Mouse (Mus musculus): ENCODE data around the gene Itga9. TPM values are rescaled to one million over a fixed set of nuclear protein-coding genes. Genes with fewer than 3 reads are reported as not detected.

Itga9 gene
- polyA plus RNA-seq, 1 experiment: not detected

DNA sequence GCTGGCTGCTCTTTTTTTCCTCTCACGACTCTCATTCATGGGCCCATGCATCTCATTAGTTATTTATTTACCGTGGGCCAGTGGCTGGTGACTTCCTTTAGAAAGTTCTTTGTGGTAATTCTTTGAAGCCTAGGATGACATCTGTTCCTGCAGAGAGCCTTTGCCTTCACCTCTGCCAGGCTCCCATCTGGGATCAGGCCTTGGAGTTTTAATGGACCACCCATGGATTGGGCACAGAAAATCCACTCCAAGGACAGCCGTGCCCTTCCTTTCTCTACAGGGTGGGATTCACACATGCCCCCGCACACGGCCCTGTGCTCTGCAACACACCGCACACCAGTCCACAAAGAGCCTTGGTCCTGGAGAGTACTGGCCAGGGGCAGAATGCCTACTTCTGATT is 295.4 kb downstream of the Itga9 start:
- H3K4me3 ChIP-seq (ENCODE audit: insufficient read depth, poor library complexity, severe bottlenecking): no peak overlapping the region
- no peaks in the 10 kb centered on the region for H3K79me3 ChIP-seq (ENCODE audit: low read depth)
- H3ac ChIP-seq (ENCODE audit: control insufficient read depth, insufficient read length, low read depth): no peak overlapping the region
- TF ChIP-seq MYOG (IDR thresholded peaks at IDR 0.05; ENCODE audit: control insufficient read depth, extremely low read depth, insufficient read length) (no peak), USF1 (IDR thresholded peaks at IDR 0.05; ENCODE audit: low read depth) (no peak), FOSL1 (IDR thresholded peaks at IDR 0.05; ENCODE audit: insufficient read depth, low read length, poor library complexity, severe bottlenecking) (no peak), MYOD1 (IDR thresholded peaks at IDR 0.05; ENCODE audit: control insufficient read depth, insufficient read length, low read depth) (no peak), CTCF (IDR thresholded peaks at IDR 0.05; ENCODE audit: control insufficient read depth, insufficient read depth, insufficient read length) (no peak), CEBPB (IDR thresholded peaks at IDR 0.05; ENCODE audit: low read depth) (no peak), MAX (IDR thresholded peaks at IDR 0.05) (no peak)
- H3K27me3 ChIP-seq (ENCODE audit: control insufficient read depth, insufficient read depth, insufficient read length): peaks cover 41% of the 10 kb centered on the region
- H3K36me3 ChIP-seq (ENCODE audit: control insufficient read depth, insufficient read depth): no peaks in the 10 kb centered on the region
- no peaks in the 10 kb centered on the region for H3K79me2 ChIP-seq (ENCODE audit: control insufficient read depth, insufficient read depth)

DNA sequence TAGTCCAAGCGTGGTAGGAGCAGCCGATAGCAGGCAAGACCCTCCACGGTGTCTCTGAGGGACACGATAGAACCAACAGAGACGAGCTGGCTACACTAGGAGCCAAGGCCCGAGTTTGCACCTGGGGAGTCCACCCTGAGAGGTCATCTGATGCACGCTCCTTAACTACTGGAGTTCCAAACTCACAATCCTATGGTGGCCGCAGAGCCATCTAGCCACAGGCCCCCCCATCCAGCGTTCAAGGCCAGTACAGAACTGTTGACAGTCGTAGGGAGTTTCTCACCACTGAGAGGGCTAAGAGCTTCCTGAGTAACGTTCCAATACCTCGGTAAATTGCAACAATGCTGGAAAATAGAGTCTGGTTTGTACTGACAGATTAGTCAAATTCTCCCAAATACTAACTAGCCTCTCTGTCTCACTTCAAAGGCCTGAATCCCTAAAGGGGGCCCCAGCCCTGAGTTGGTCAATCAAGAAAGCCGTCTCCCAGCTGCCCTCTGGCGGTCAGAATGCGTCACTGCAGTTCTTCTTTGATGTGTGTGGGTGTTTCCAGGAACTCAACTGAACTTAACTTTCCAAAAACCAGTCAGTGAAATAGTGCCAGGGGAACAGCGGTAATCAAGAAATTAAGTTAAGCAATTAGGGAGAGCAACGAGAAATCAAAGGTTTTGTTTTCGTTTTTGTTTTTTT is 301.6 kb downstream of the Itga9 start:
- H3K79me2 ChIP-seq (ENCODE audit: control insufficient read depth, insufficient read depth): no peaks in the 10 kb centered on the region
- no peaks in the 10 kb centered on the region for H3K36me3 ChIP-seq (ENCODE audit: control insufficient read depth, insufficient read depth)
- TF ChIP-seq CTCF (IDR thresholded peaks at IDR 0.05; ENCODE audit: control insufficient read depth, insufficient read depth, insufficient read length): no peak
- TF ChIP-seq USF1 (IDR thresholded peaks at IDR 0.05; ENCODE audit: low read depth): no peak
- no peak for TF ChIP-seq MYOG (IDR thresholded peaks at IDR 0.05; ENCODE audit: control insufficient read depth, extremely low read depth, insufficient read length)
- no peak for TF ChIP-seq CEBPB (IDR thresholded peaks at IDR 0.05; ENCODE audit: low read depth)
- TF ChIP-seq MAX (IDR thresholded peaks at IDR 0.05): no peak
- no peak for TF ChIP-seq FOSL1 (IDR thresholded peaks at IDR 0.05; ENCODE audit: insufficient read depth, low read length, poor library complexity, severe bottlenecking)
- no peak for TF ChIP-seq MYOD1 (IDR thresholded peaks at IDR 0.05; ENCODE audit: control insufficient read depth, insufficient read length, low read depth)
- H3ac ChIP-seq (ENCODE audit: control insufficient read depth, insufficient read length, low read depth): no peak overlapping the region
- peaks cover 22% of the 10 kb centered on the region for H3K27me3 ChIP-seq (ENCODE audit: control insufficient read depth, insufficient read depth, insufficient read length)
- no peaks in the 10 kb centered on the region for H3K79me3 ChIP-seq (ENCODE audit: low read depth)
- no peak overlapping the region for H3K4me3 ChIP-seq (ENCODE audit: insufficient read depth, poor library complexity, severe bottlenecking)

DNA sequence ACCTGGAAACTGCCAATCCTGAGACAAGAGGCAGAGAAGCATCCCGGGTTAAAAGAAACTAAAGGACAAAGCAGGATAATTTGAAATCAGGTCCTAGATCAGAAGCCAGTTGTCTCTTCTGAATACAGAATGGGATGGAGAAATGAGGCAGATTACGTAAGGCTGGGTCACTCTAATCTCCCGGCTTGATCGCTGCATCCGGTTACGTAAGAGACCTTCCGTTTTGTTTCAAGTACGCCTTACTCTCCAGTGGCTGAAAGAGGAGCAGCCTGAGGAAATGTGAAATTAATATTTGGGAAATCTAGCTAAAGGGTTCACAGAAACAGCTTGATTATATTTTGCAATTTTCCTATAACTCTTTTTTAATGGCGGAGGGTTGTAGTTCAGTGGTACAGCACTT is 306.6 kb downstream of the Itga9 start:
- no peaks in the 10 kb centered on the region for H3K79me2 ChIP-seq (ENCODE audit: control insufficient read depth, insufficient read depth)
- H3K36me3 ChIP-seq (ENCODE audit: control insufficient read depth, insufficient read depth): no peaks in the 10 kb centered on the region
- peaks cover 11% of the 10 kb centered on the region for H3K27me3 ChIP-seq (ENCODE audit: control insufficient read depth, insufficient read depth, insufficient read length)
- H3ac ChIP-seq (ENCODE audit: control insufficient read depth, insufficient read length, low read depth): no peak overlapping the region
- H3K79me3 ChIP-seq (ENCODE audit: low read depth): no peaks in the 10 kb centered on the region
- H3K4me3 ChIP-seq (ENCODE audit: insufficient read depth, poor library complexity, severe bottlenecking): no peak overlapping the region
- TF ChIP-seq MAX (IDR thresholded peaks at IDR 0.05) (no peak), MYOG (IDR thresholded peaks at IDR 0.05; ENCODE audit: control insufficient read depth, extremely low read depth, insufficient read length) (no peak), CEBPB (IDR thresholded peaks at IDR 0.05; ENCODE audit: low read depth) (no peak), USF1 (IDR thresholded peaks at IDR 0.05; ENCODE audit: low read depth) (no peak), CTCF (IDR thresholded peaks at IDR 0.05; ENCODE audit: control insufficient read depth, insufficient read depth, insufficient read length) (no peak), FOSL1 (IDR thresholded peaks at IDR 0.05; ENCODE audit: insufficient read depth, low read length, poor library complexity, severe bottlenecking) (no peak), MYOD1 (IDR thresholded peaks at IDR 0.05; ENCODE audit: control insufficient read depth, insufficient read length, low read depth) (no peak)

DNA sequence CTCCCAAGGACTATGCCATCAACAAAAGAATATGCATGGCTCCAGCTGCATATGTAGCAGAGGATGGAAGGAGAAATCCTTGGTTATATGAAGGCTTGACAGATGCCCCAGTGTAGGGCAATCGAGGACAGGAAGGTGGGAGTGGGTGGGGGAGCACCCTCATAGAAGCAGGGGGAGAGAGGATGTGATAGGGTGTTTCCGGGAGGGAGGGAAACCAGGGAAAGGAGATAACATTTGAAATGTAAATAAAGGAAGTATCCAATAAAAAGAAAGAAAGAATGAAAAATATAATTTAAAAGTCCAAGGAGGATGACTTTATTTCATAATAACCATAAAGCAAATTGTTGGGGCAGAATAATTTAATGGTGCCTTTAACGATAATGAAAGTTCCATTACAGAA is 307.1 kb downstream of the Itga9 start:
- Histone ChIP-seq H3K27me3 (ENCODE audit: control insufficient read depth, insufficient read depth, insufficient read length) (peaks cover 11% of the 10 kb centered on the region), H3K36me3 (ENCODE audit: control insufficient read depth, insufficient read depth) (no peaks in the 10 kb centered on the region), H3ac (ENCODE audit: control insufficient read depth, insufficient read length, low read depth) (no peak overlapping the region), H3K79me3 (ENCODE audit: low read depth) (no peaks in the 10 kb centered on the region), H3K79me2 (ENCODE audit: control insufficient read depth, insufficient read depth) (no peaks in the 10 kb centered on the region), H3K4me3 (ENCODE audit: insufficient read depth, poor library complexity, severe bottlenecking) (no peak overlapping the region)
- no peak for TF ChIP-seq MAX (IDR thresholded peaks at IDR 0.05)
- no peak for TF ChIP-seq MYOD1 (IDR thresholded peaks at IDR 0.05; ENCODE audit: control insufficient read depth, insufficient read length, low read depth)
- no peak for TF ChIP-seq CTCF (IDR thresholded peaks at IDR 0.05; ENCODE audit: control insufficient read depth, insufficient read depth, insufficient read length)
- no peak for TF ChIP-seq USF1 (IDR thresholded peaks at IDR 0.05; ENCODE audit: low read depth)
- TF ChIP-seq MYOG (IDR thresholded peaks at IDR 0.05; ENCODE audit: control insufficient read depth, extremely low read depth, insufficient read length): no peak
- TF ChIP-seq CEBPB (IDR thresholded peaks at IDR 0.05; ENCODE audit: low read depth): no peak
- TF ChIP-seq FOSL1 (IDR thresholded peaks at IDR 0.05; ENCODE audit: insufficient read depth, low read length, poor library complexity, severe bottlenecking): no peak

DNA sequence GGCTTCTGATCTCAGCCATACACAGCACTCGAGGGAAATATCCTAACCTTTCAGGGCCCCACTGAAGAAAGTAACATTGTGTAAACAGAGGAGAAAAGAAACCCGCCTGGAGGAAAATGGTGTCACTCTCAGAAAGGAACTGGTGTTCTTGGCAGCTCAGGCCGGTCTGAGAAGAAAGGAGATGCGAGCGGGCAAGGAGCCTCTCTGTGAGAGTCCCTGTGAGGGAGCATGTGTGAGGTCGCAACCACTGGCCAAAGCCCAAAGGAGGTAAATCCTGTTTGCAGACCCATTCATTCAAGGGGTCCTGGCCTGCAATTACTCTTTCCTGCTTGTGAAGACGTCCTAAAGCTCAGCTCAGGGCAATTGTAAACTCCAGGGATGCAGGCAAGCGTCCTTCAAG is 308.1 kb downstream of the Itga9 start:
- TF ChIP-seq CEBPB (IDR thresholded peaks at IDR 0.05; ENCODE audit: low read depth) (no peak), USF1 (IDR thresholded peaks at IDR 0.05; ENCODE audit: low read depth) (no peak), MYOG (IDR thresholded peaks at IDR 0.05; ENCODE audit: control insufficient read depth, extremely low read depth, insufficient read length) (no peak), MYOD1 (IDR thresholded peaks at IDR 0.05; ENCODE audit: control insufficient read depth, insufficient read length, low read depth) (no peak)
- H3K4me3 ChIP-seq (ENCODE audit: insufficient read depth, poor library complexity, severe bottlenecking): no peak overlapping the region
- no peaks in the 10 kb centered on the region for H3K36me3 ChIP-seq (ENCODE audit: control insufficient read depth, insufficient read depth)
- H3K79me3 ChIP-seq (ENCODE audit: low read depth): no peaks in the 10 kb centered on the region
- no peaks in the 10 kb centered on the region for H3K79me2 ChIP-seq (ENCODE audit: control insufficient read depth, insufficient read depth)
- H3ac ChIP-seq (ENCODE audit: control insufficient read depth, insufficient read length, low read depth): no peak overlapping the region
- peaks cover 11% of the 10 kb centered on the region for H3K27me3 ChIP-seq (ENCODE audit: control insufficient read depth, insufficient read depth, insufficient read length)

DNA sequence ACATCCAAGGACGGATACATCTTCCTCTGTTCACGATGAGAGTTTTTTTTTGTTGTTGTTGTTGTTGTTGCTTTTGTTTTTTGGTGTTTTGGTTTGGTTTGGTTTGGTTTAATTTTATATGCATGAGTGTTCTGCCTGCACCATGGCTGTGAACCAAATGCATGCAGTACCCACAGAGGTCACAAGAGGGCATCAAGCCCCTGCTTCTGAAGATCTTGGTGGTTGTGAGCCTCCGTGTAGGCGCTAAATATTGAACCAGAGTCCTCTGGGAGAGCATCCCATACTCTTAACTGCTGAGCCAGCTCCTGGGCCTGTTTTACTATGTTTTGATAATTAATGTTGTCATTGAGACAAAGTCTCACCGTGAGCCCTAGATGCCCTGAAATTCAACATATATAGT is 308.8 kb downstream of the Itga9 start:
- H3K79me3 ChIP-seq (ENCODE audit: low read depth): no peaks in the 10 kb centered on the region
- H3K4me3 ChIP-seq (ENCODE audit: insufficient read depth, poor library complexity, severe bottlenecking): no peak overlapping the region
- TF ChIP-seq CTCF (IDR thresholded peaks at IDR 0.05; ENCODE audit: control insufficient read depth, insufficient read depth, insufficient read length) (peak; percentile 27), MAX (IDR thresholded peaks at IDR 0.05) (no peak)
- H3ac ChIP-seq (ENCODE audit: control insufficient read depth, insufficient read length, low read depth): no peak overlapping the region
- H3K27me3 ChIP-seq (ENCODE audit: control insufficient read depth, insufficient read depth, insufficient read length): peaks cover 11% of the 10 kb centered on the region
- no peaks in the 10 kb centered on the region for H3K36me3 ChIP-seq (ENCODE audit: control insufficient read depth, insufficient read depth)
- H3K79me2 ChIP-seq (ENCODE audit: control insufficient read depth, insufficient read depth): no peaks in the 10 kb centered on the region
